Mouse (Mus musculus) hindbrain, embryonic 15.5 days (tissue): Measurements from ENCODE around the gene Snapin. TPM values are rescaled to one million over a fixed set of nuclear protein-coding genes. Genes with fewer than 3 reads are reported as not detected.
A peak's percentile ranks its signal among the peaks of the same experiment; 100 is the strongest.

Source experiments
- ATAC-seq: fragments of 200-750 bp; cut with Nextera tagmentation; 2 replicates; pipeline ENCODE4 v1.8.0; 2017; ENCODE audit warnings: low read depth, moderate number of reproducible peaks, moderate TSS enrichment; ENCODE audit not compliant: low FRiP score
- H3K27ac ChIP-seq: fragments of 300-500 bp; sonication (generic); replicated peaks from 2 replicates; pipeline ENCODE4 v1.5.1; 2015; ENCODE audit warnings: mild to moderate bottlenecking, inconsistent platforms
- H3K27me3 ChIP-seq: fragments of 300-500 bp; sonication (generic); 2 replicates; pipeline ENCODE4 v1.6.1; 2015; ENCODE audit warnings: control low read depth, inconsistent platforms
- H3K36me3 ChIP-seq: fragments of 300-500 bp; sonication (generic); 2 replicates; pipeline ENCODE4 v1.6.1; 2015; ENCODE audit warnings: control low read depth, inconsistent platforms
- H3K4me1 ChIP-seq: fragments of 300-500 bp; sonication (generic); replicated peaks from 2 replicates; pipeline ENCODE4 v1.6.1; 2015; ENCODE audit warnings: control low read depth, inconsistent platforms
- H3K4me2 ChIP-seq: fragments of 300-500 bp; sonication (generic); 2 replicates; pipeline ENCODE4 v1.6.1; 2015; ENCODE audit warnings: moderate library complexity, mild to moderate bottlenecking, inconsistent platforms
- H3K4me3 ChIP-seq: fragments of 300-500 bp; sonication (generic); 2 replicates; pipeline ENCODE4 v1.5.1; 2015; ENCODE audit warnings: mild to moderate bottlenecking, inconsistent platforms
- H3K9ac ChIP-seq: fragments of 300-500 bp; sonication (generic); 2 replicates; pipeline ENCODE4 v1.6.1; 2015; ENCODE audit warnings: inconsistent platforms
- H3K9me3 ChIP-seq: fragments of 300-500 bp; sonication (generic); 2 replicates; pipeline ENCODE4 v1.6.1; 2016; ENCODE audit warnings: control low read depth, inconsistent platforms
- WGBS: fragments of 180-500 bp; shearing (Covaris S2); methylation state at CpG from one replicate; pipeline ENCODE4 v1.1.7; 2015; 5-methylcytosine and 5-hydroxymethylcytosine counted together
- polyA plus RNA-seq: library from polyadenylated mRNA; unstranded; fragments of >200 nt; fragmentation: Nextera tagmentation; extraction: Ambion mirVana; gene quantifications from 2 replicates; pipeline ENCODE4 v1.2.1, GENCODE M21; 2015

Gene Snapin
- polyA plus RNA-seq, 1 experiment from 2014 or later = 90.1 TPM

DNA sequence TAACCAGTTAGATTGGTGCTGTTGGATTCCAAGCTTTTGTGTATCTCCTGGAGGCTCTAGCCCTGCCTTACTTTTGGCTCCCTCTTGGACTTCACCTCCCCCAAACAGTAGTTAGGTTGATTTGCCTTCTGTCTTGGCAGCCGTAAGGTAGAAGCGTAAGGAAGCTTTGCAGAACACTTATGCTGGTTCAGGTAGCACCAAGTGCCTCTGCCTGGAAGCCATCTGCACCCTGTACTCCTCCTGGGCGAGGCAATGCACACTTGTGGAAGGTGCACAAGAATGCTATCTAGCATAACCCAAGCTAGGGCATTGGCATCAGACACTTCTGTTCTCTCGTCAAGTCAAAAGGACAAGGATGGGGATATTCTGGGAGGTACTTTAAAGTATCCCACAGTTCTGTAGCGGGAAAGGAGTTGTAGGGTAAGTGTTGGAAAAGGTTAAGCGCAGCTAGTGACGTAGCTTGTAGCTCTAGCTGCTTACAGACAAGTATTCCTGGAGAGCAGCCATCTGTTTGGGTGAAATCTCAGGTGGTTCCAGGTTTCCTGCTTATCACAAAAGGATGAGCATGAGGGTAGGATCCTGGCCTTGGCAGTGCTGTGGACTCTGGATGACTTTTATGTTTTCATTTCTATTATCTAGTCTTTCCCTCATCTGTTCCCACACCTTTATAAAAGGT, 5.2 kb upstream of the Snapin start:
- Histone ChIP-seq H3K27ac (no peak overlapping the region), H3K9ac (no peak overlapping the region), H3K4me3 (no peak overlapping the region), H3K4me1 (no peaks in the 10 kb centered on the region), H3K9me3 (no peaks in the 10 kb centered on the region), H3K36me3 (peaks cover 45% of the 10 kb centered on the region), H3K27me3 (no peaks in the 10 kb centered on the region), H3K4me2 (no peak overlapping the region)
- WGBS = 93% methylated on average over 7 of the region's 7 CpGs
- ATAC-seq = no peak

DNA sequence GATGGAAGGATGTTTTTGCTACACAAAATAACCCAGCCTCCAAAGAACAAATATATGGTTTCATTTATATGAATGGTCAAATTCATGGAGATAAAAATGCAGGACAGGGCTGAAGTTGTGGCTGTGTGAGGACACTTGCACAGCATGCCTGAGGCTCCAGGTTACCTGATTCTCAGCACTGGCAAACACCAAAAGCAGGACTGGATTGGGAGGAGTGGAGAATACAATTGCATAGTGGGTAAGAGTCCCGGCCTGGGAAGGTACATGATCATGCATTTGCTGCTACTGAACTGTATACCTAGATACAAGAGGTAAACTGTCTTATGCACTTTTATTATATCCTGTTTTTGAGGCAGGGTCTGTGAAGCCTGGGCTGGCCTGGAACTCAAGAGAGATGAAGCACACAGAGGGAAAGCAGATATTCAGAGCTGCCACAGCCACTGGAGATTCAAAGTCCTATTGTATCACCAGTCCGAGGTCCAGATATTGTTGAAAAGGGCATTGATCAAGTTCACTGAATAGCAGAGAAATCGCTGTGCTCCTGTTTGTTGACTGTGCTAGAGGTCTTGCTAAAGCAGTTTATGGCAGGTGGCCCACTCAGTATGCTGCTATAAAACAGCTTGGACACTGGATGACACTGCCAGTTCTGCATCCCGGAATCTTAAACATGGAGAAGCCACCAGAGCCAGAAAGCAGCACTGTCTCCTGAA, 3.2 kb upstream of the Snapin start:
- Histone ChIP-seq H3K9me3 (no peaks in the 10 kb centered on the region), H3K27ac (no peak overlapping the region), H3K4me2 (no peak overlapping the region), H3K4me1 (peaks cover 10% of the 10 kb centered on the region), H3K4me3 (no peak overlapping the region), H3K9ac (no peak overlapping the region), H3K27me3 (no peaks in the 10 kb centered on the region), H3K36me3 (peaks cover 33% of the 10 kb centered on the region)
- 62% methylated on average over 4 of the region's 4 CpGs for WGBS
- ATAC-seq = no peak

DNA sequence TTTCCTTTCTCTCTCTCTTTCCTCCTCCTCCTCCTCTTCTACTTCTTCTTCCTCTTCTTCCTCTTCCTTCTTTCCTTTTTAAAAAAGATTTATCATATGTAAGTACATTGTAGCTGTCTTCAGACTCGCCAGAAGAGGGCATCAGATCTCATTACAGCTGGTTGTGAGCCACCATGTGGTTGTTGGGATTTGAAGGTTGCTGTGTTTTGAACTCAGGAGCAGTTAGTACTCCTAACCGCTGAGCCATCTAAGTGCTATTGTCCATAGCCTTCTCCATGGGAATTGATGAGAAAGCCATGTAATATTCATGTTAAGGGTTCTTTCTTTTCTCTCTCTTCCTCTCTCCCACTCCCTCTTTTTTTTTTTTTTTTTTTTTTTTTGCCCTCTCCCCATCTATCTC, 517 bp upstream of the Snapin start:
- Histone ChIP-seq H3K4me3 (no peak overlapping the region), H3K36me3 (peaks cover 33% of the 10 kb centered on the region), H3K27ac (no peak overlapping the region), H3K9me3 (no peaks in the 10 kb centered on the region), H3K9ac (no peak overlapping the region), H3K27me3 (no peaks in the 10 kb centered on the region), H3K4me2 (no peak overlapping the region), H3K4me1 (peaks cover 10% of the 10 kb centered on the region)
- WGBS = 41% methylated on average over 2 of the region's 2 CpGs
- ATAC-seq = no peak

DNA sequence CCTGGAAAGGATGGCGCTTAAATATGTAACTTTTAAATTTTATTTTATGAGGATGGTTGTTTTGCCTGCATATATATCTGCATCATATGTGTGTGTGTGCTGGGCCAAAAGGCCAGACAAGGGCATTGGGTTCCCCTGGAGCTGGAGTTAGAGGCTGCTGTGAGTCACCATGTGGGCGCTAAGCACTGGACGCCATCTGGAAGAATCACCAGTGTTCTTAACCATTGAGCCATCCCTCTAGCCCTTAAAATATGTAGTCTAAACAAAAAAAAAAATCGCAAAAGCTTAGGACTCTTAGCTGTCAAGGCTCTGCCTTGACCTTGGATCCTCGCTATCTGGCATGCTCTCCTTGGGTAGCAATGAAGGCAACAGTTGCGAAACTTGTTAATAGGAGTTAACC, 2.3 kb downstream of the Snapin start:
- 91% methylated on average over 6 of the region's 6 CpGs for WGBS

DNA sequence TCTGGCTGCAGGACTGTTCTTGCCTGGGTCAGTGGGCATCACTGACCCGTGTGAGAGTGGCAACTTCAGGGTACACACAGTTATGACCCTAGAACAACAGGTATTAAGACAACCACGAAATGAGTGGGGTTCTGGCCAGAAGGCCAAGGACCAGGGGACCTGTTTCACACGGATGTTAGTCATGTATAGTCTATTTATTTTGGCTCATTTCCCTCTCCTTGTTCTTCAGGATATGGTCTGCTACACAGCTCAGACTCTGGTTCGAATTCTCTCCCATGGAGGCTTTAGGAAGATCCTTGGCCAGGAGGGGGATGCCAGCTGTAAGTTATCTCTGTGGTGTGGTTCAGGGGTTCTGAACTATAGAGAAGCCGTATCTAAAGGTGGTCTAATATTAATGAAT, 3.8 kb downstream of the Snapin start:
- Histone ChIP-seq H3K27me3 (no peaks in the 10 kb centered on the region), H3K9me3 (no peaks in the 10 kb centered on the region), H3K4me3 (no peak overlapping the region), H3K4me1 (peaks cover 10% of the 10 kb centered on the region), H3K36me3 (peaks cover 67% of the 10 kb centered on the region), H3K4me2 (no peak overlapping the region), H3K27ac (no peak overlapping the region), H3K9ac (no peak overlapping the region)
- 79% methylated on average over 5 of the region's 5 CpGs for WGBS
- no peak for ATAC-seq

More for the DNA sequence above, 2.3 kb downstream of the Snapin start:
- Histone ChIP-seq H3K27ac (no peak overlapping the region), H3K4me3 (no peak overlapping the region), H3K9me3 (no peaks in the 10 kb centered on the region), H3K9ac (no peak overlapping the region), H3K4me2 (no peak overlapping the region), H3K27me3 (no peaks in the 10 kb centered on the region), H3K36me3 (peaks cover 51% of the 10 kb centered on the region), H3K4me1 (peaks cover 10% of the 10 kb centered on the region)
- no peak for ATAC-seq

DNA sequence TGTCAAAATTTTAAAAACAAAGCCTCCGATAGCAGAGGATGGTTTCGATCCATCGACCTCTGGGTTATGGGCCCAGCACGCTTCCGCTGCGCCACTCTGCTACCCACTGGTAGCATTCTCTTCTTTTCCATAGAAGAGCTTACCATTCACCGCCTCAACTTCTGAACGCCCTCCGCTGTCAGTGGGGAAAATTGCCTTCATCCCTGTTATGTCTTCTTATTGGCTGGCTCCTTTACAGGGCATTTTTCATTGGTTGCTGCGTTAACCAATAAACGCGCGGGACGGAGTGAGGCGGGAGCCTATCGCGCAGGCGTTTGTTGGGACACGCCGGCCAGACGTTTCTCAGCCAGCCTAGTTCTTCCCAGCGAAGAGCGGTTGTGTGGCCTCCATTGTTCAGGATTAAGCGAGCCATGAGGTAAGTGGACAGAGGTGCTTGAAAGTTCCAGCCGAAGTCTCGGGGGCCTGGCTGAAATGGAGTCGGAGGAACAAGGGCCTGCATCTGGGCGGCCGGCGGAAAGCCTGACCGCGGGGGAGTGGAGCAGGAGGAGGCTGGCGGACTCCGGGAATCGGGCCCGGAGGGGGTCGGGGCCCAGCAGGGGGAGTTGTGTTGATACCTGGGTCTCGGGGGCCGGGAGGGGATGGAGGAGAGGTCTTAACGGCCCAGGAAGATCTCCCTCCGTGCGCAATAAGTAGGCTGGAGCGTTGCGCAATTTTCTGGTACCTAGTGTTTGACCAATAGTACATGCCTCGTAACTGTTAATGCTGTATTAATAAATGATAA, 14.8 kb downstream of the Snapin start, which contains the start of gene Ilf2:
Gene Ilf2 (plus strand): TSS at position 296 of the 781 bp plus-strand sequence.
- no peaks in the 10 kb centered on the region for H3K27me3 ChIP-seq
- H3K4me3 ChIP-seq = peak within 1 kb of the TSS; percentile 98
- peak within 1 kb of the TSS; percentile 82 for H3K9ac ChIP-seq
- peaks cover 30% of the 10 kb centered on the region for H3K36me3 ChIP-seq
- H3K9me3 ChIP-seq = no peaks in the 10 kb centered on the region
- ATAC-seq = peak; percentile 99
- H3K27ac ChIP-seq = peak within 1 kb of the TSS; percentile 95
- under 1% methylated on average over 45 of the region's 45 CpGs for WGBS
- peak within 1 kb of the TSS; percentile 76 for H3K4me2 ChIP-seq
- peaks cover 18% of the 10 kb centered on the region for H3K4me1 ChIP-seq

DNA sequence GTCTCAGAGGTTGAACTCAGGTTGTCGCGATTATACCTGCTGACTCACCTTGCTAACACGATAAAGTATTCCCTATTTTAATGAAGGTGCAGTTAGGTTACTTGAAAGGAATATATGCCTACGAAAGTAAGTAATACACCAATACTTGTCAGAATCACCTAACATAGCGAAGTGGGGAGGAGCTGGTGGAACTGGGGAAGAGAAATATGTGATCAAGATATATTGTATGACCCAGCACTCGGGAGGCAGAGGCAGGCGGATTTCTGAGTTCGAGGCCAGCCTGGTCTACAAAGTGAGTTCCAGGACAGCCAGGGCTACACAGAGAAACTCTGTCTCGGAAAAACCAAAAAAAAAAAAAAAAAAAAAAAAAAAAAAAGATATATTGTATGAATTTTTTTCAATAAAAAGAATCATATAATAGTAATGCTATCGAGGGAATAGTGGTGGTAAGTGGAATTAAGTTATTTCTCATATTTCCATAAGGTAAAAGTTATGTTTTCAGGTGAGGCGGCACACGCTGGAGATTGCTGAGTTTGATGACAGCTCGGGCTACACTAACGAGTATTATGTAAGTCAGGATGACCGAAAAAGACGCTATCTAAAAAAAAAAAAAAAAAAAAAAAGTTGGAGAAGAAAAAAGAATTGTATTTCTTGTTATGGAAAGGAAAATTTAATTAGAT, 15.5 kb downstream of the Snapin start:
- Histone ChIP-seq H3K4me3 (peak overlapping the region; percentile 39), H3K36me3 (peaks cover 23% of the 10 kb centered on the region), H3K4me2 (peak overlapping the region; percentile 46), H3K27ac (no peak overlapping the region), H3K4me1 (peaks cover 18% of the 10 kb centered on the region), H3K27me3 (no peaks in the 10 kb centered on the region), H3K9ac (no peak overlapping the region), H3K9me3 (no peaks in the 10 kb centered on the region)
- 40% methylated on average over 16 of the region's 16 CpGs for WGBS
- ATAC-seq = peak; percentile 35

DNA sequence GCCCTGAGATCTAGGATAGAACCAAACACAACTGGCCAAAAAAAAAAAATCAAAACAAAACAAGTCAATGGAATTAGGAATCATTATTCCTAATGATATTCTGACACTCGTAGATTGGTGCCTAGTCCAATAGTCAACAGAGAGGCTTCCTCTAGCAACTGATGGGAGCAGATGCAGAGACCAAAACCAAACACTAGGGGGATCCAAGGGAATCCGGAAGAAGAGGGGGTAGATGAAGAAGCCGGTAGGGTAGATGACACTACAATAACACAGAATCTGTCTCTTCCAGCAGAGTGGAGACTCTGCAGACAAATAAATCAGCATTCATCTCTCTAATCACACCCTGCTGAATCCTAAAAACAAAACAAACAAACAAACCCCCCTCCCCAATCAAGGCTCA, 18.6 kb downstream of the Snapin start:
- ATAC-seq = no peak
- Histone ChIP-seq H3K27me3 (no peaks in the 10 kb centered on the region), H3K27ac (no peak overlapping the region), H3K4me3 (no peak overlapping the region), H3K36me3 (no peaks in the 10 kb centered on the region), H3K9me3 (no peaks in the 10 kb centered on the region), H3K9ac (no peak overlapping the region), H3K4me2 (no peak overlapping the region), H3K4me1 (peaks cover 5% of the 10 kb centered on the region)
- 29% methylated on average over 3 of the region's 3 CpGs for whole genome bisulfite sequencing

DNA sequence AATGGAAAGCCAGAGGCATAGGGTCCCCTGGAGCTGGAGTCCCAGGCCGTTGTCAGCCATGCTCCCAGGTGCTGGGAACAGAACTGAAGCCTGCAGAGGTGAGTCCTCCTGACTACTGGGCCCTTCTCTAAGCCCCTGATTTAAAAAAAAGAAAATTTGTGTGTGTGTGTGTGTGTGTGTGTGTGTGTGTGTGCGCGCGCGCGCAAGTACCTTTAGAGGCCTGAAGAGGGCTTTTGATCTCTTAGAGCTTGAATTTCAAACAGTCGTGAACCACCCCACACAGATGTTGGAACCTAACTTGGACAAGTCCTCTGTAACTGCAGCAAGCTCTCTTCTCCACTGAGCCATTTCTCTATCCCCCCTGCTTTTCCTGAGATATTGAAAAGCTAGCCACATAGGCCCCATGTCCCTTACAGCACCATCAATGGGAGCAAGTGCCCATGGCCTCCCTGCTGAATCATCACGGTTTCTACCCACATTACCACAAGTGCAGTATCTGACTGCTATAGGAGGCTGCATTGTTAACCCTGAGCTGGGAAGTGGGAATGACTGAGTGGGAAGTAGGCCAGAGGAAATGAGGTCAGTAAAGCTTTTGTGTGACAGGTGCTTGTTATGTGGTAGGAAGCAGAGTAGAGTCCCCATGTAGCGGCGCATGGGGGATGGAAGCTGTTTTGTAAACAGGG, 23.1 kb downstream of the Snapin start:
- H3K4me2 ChIP-seq = no peak overlapping the region
- H3K27ac ChIP-seq = no peak overlapping the region
- peaks cover 32% of the 10 kb centered on the region for H3K27me3 ChIP-seq
- no peak overlapping the region for H3K4me3 ChIP-seq
- no peak for ATAC-seq
- H3K4me1 ChIP-seq = peaks cover 17% of the 10 kb centered on the region
- no peaks in the 10 kb centered on the region for H3K36me3 ChIP-seq
- H3K9me3 ChIP-seq = no peaks in the 10 kb centered on the region
- no peak overlapping the region for H3K9ac ChIP-seq
- WGBS = 95% methylated on average over 10 of the region's 10 CpGs

DNA sequence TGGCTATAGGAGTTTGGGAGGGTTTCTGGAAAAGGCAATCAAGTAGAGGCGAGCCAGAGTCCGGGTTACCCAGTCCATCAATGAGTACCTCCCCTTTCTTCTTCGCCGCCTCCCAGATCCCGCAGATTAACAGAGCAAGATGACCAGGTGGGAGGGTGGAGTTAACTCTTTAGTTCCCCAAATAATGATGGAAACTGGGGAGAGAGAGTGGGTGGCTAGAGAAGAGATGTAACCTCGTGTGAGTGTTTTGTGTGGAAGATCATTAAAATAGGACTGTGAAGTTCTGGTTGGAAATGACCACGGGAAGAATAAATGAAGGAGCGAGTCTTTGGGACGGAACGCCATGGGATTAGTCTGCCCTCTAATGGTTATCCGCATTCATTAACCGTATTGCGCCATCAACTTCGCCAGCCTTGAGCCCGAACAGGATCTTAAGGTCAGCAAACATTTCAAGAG, 24.5 kb downstream of the Snapin start:
- Histone ChIP-seq H3K36me3 (no peaks in the 10 kb centered on the region), H3K4me1 (peaks cover 17% of the 10 kb centered on the region), H3K4me3 (peak overlapping the region; percentile 60), H3K27ac (no peak overlapping the region), H3K27me3 (peaks cover 40% of the 10 kb centered on the region), H3K9ac (peak overlapping the region; percentile 51; the same call in 1 of the 2 replicates), H3K9me3 (no peaks in the 10 kb centered on the region), H3K4me2 (peak overlapping the region; percentile 97)
- under 1% methylated on average over 15 of the region's 15 CpGs for WGBS
- peak; percentile 75 for ATAC-seq

DNA sequence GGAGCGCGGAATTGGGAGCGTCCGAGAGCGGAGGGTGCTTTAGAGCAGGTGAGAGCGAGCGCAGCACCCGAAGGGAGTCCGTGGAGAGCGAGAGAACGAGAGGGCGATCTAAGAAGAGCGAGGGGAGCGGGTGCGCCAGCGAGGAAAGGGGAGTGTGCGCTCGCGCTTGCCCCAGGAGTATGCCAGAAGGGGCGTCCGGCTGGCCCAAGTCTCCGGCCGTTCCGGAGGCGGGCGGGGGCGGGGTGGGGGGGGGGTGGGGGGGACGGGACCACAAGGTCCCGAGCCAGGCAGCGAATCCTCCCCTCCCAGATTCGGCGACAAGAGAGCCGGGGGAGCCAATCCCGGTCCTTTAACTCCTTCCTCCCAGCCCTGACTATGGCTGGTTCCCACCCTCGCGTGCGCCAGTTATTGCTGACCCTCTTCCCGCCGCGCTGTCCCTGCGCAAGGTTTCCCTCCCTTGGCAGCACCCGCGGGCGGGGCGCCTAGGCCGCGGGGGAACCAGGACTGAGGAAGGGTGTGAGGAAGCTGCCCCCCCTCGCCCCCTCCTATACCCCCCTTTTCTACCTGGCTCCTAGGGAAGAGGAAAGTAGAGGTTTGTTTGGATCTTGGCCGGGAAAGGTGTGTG, 25.0 kb downstream of the Snapin start, which contains the start of gene Npr1:
Gene Npr1 (minus strand): TSS at position 181 of the 625 bp plus-strand sequence.
- H3K27me3 ChIP-seq = peaks cover 40% of the 10 kb centered on the region
- no peaks in the 10 kb centered on the region for H3K9me3 ChIP-seq
- ATAC-seq = peak; percentile 68
- peaks cover 17% of the 10 kb centered on the region for H3K4me1 ChIP-seq
- H3K4me3 ChIP-seq = peak within 1 kb of the TSS; percentile 60
- H3K36me3 ChIP-seq = no peaks in the 10 kb centered on the region
- H3K4me2 ChIP-seq = peak within 1 kb of the TSS; percentile 97
- peak within 1 kb of the TSS; percentile 51 for H3K9ac ChIP-seq
- no peak within 1 kb of the TSS for H3K27ac ChIP-seq
- 0% methylated on average over 45 of the region's 49 CpGs for WGBS
